Mouse (Mus musculus) bone marrow macrophage, adult 2 months (primary cell): Measurements from ENCODE around the gene Polq.

Experiments used
- CTCF ChIP-seq: IDR thresholded peaks from 2 replicates; pipeline ENCODE4 v1.5.1; 2012; ENCODE audit warnings: low read depth, mild to moderate bottlenecking, low read length, moderate library complexity
- POLR2A ChIP-seq: IDR thresholded peaks from 2 replicates; pipeline ENCODE4 v1.6.1; 2012; ENCODE audit warnings: mild to moderate bottlenecking, low read depth, low read length, borderline replicate concordance

GRCm38 (mm10) chr16:36989999-36990625, 21.5 kb upstream of the Polq start, which contains the start of gene Fbxo40:
- no peak for TF ChIP-seq POLR2A
- no peak for TF ChIP-seq CTCF
